Mouse (Mus musculus) forebrain, embryonic 11.5 days (tissue): Measurements from ENCODE around the gene Vamp3. TPM values are rescaled to one million over a fixed set of nuclear protein-coding genes. Genes with fewer than 3 reads are reported as not detected.

Experiments used
- ATAC-seq: fragments of 200-750 bp; cut with Nextera tagmentation; replicated peaks from 2 replicates; pipeline ENCODE4 v1.8.0; 2017; ENCODE audit warnings: moderate TSS enrichment; ENCODE audit not compliant: low FRiP score
- DNase-seq: peaks from one replicate; pipeline ENCODE4 v3.0.0-alpha.2; 2017; ENCODE audit warnings: low spot score
- H3K27ac ChIP-seq: fragments of 300-500 bp; sonication (generic); 2 replicates; pipeline ENCODE4 v1.5.1; 2014; ENCODE audit warnings: low read depth, low read length
- H3K27me3 ChIP-seq: fragments of 300-500 bp; sonication (generic); 2 replicates; pipeline ENCODE4 v1.6.1; 2014; ENCODE audit warnings: mild to moderate bottlenecking, low read length, mixed read lengths; ENCODE audit not compliant: control insufficient read depth, insufficient read depth
- H3K36me3 ChIP-seq: fragments of 300-500 bp; sonication (generic); 2 replicates; pipeline ENCODE4 v1.6.1; 2014; ENCODE audit warnings: mild to moderate bottlenecking, low read length, moderate library complexity, mixed read lengths; ENCODE audit not compliant: control insufficient read depth, insufficient read depth
- H3K4me1 ChIP-seq: fragments of 300-500 bp; sonication (generic); replicated peaks from 2 replicates; pipeline ENCODE4 v1.6.1; 2014; ENCODE audit warnings: low read length, mixed read lengths; ENCODE audit not compliant: control insufficient read depth, insufficient read depth
- H3K4me2 ChIP-seq: fragments of 300-500 bp; sonication (generic); 2 replicates; pipeline ENCODE4 v1.6.1; 2014; ENCODE audit warnings: low read depth, mild to moderate bottlenecking, low read length, moderate library complexity, mixed read lengths; ENCODE audit not compliant: severe bottlenecking
- H3K4me3 ChIP-seq: fragments of 300-500 bp; sonication (generic); 2 replicates; pipeline ENCODE4 v1.5.1; 2014; ENCODE audit warnings: low read depth, low read length
- H3K9ac ChIP-seq: fragments of 300-500 bp; sonication (generic); 2 replicates; pipeline ENCODE4 v1.6.1; 2014; ENCODE audit warnings: low read length
- H3K9me3 ChIP-seq: fragments of 300-500 bp; sonication (generic); 2 replicates; pipeline ENCODE4 v1.6.1; 2016; ENCODE audit warnings: low read length, mixed read lengths; ENCODE audit not compliant: control insufficient read depth
- WGBS: fragments of 180-500 bp; shearing (Covaris S2); extraction: QIAGEN DNeasy Blood & Tissue Kit; methylation state at CpG from one replicate; pipeline ENCODE4 v1.1.7; 2014; 5-methylcytosine and 5-hydroxymethylcytosine counted together
- polyA plus RNA-seq: library from polyadenylated mRNA; unstranded; fragments of >200 nt; fragmentation: Nextera tagmentation; extraction: Ambion mirVana; gene quantifications from 2 replicates; pipeline ENCODE4 v1.2.1, GENCODE M21; 2014

Gene Vamp3
- polyA plus RNA-seq, 1 experiment from 2014 or later, result 109 TPM

GRCm38 (mm10) chr4:151005656-151006318 lies 52.0 kb downstream of the Vamp3 start:
- WGBS, result 94% methylated on average over 13 of the region's 13 CpGs
- no peak overlapping the region for H3K4me2 ChIP-seq
- no peak for ATAC-seq

GRCm38 (mm10) chr4:151001397-151001796 lies 56.4 kb downstream of the Vamp3 start:
- 77% methylated on average over 13 of the region's 13 CpGs for WGBS
- ATAC-seq, result no peak

More at GRCm38 (mm10) chr4:151005656-151006318, 52.0 kb downstream of the Vamp3 start:
- Histone ChIP-seq H3K27me3 (no peaks in the 10 kb centered on the region), H3K9me3 (no peaks in the 10 kb centered on the region), H3K4me1 (no peaks in the 10 kb centered on the region), H3K4me3 (no peak overlapping the region), H3K36me3 (no peaks in the 10 kb centered on the region), H3K27ac (no peak overlapping the region), H3K9ac (no peak overlapping the region)
- DNase-seq, result no peak

GRCm38 (mm10) chr4:150998626-150999025 lies 59.1 kb downstream of the Vamp3 start:
- no peak for DNase-seq
- no peak for ATAC-seq
- Histone ChIP-seq H3K4me2 (no peak overlapping the region), H3K9ac (no peak overlapping the region), H3K27me3 (no peaks in the 10 kb centered on the region), H3K9me3 (no peaks in the 10 kb centered on the region), H3K36me3 (no peaks in the 10 kb centered on the region), H3K4me3 (no peak overlapping the region), H3K27ac (no peak overlapping the region), H3K4me1 (no peaks in the 10 kb centered on the region)
- 96% methylated on average over 9 of the region's 9 CpGs for WGBS

More at GRCm38 (mm10) chr4:151001397-151001796, 56.4 kb downstream of the Vamp3 start:
- no peak overlapping the region for H3K4me3 ChIP-seq
- H3K9ac ChIP-seq, result no peak overlapping the region
- no peaks in the 10 kb centered on the region for H3K27me3 ChIP-seq
- no peak overlapping the region for H3K4me2 ChIP-seq
- no peak overlapping the region for H3K27ac ChIP-seq
- no peak for DNase-seq
- H3K9me3 ChIP-seq, result no peaks in the 10 kb centered on the region
- H3K36me3 ChIP-seq, result no peaks in the 10 kb centered on the region
- H3K4me1 ChIP-seq, result no peaks in the 10 kb centered on the region

Other genes starting within 250 kb of the Vamp3 start
- gene Errfi1, start 204.0 kb downstream of the Vamp3 start, polyA plus RNA-seq, result 20.3 and 21.6 TPM in 2 replicates
- gene Park7, start 143.5 kb downstream of the Vamp3 start, polyA plus RNA-seq, result 412 and 431 TPM in 2 replicates
- 0.19 TPM in 1 of 2 replicates, not detected in the other for gene Tnfrsf9, start 143.4 kb downstream of the Vamp3 start, polyA plus RNA-seq
- not detected in 2 replicates for gene Uts2, start 60.9 kb downstream of the Vamp3 start, polyA plus RNA-seq
- 5.5 and 6.7 TPM in 2 replicates for gene Per3, start 13.3 kb downstream of the Vamp3 start, polyA plus RNA-seq
- gene Gm13090, start 31.6 kb upstream of the Vamp3 start, polyA plus RNA-seq, result 0.39 TPM in 1 of 2 replicates, not detected in the other